Mouse (Mus musculus) c-Kit-negative CD71-positive TER-119-positive erythroid progenitor cells, embryonic 14.5 days (primary cell): ENCODE data around the gene Zmynd12.

Experiments
- DNase-seq: peaks from one replicate; pipeline ENCODE4 v3.0.0-alpha.2; 2013; ENCODE audit warnings: low read depth, low spot score

The Zmynd12 gene

DNA sequence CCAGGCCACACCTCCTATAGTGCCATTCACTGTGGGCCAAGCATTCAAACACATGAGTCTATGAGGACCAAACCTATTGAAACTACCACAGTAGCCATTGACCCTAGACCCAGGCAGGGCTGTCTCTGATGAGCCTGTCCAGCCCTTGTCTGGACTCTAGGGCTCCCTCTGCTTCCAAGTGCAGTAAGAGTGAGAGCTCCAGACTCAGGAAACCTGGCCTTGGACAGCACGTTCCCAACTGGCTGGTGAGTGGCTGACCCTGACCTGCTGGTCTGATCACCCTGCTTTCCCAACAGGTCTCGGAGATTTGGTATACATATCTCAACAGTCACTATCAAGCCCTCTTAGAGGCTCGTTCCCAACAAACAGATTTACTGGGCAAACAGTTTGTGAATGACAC lies 25.2 kb downstream of the Zmynd12 start:
- no peak for DNase-seq

DNA sequence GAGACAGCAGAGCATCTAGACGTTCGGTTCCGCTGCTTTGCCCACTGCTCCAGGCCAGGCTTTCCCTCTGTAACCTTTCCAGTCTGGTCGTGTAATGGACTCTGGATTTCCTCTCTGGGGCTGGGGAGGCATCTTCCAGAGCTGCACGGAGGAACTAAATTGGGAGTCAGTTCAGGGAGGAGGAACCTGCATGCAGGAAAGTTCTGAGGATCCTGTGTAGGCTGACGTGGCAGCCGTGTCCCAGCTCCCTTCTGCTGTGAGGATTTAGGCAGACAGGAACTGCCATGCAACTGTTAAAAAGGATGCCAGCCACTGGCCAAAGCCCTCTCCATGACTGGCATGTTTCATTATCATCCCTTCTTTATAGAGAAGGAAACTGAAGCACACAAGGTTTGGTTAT lies 27.8 kb downstream of the Zmynd12 start:
- DNase-seq: no peak

- DNase-seq: no peak
These were observed 30.5 kb downstream of the Zmynd12 start for GRCm38 (mm10) chr4:119453128-119453527.

DNA sequence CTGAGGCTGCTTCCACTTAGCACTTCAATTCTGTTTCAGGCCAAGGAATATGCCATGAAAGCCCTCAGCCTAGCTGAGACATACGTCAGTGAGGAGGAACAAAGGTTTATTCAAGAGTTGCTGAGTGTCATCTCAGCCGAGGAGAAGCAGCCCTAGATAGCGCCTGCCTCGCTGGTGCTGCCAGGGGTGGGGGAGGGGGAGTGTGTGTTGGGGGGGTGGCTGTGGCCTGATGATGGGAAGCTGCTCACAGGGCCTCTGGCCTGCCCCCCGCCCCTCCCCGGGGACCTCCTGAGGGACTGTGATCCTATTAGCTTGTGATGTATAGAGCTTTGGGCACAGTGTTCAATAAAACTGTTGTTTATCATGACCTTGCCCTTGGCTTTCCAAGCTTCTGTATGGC lies 30.9 kb downstream of the Zmynd12 start:
- no peak for DNase-seq

- no peak for DNase-seq
These were observed 37.7 kb downstream of the Zmynd12 start for GRCm38 (mm10) chr4:119460296-119460695.

DNA sequence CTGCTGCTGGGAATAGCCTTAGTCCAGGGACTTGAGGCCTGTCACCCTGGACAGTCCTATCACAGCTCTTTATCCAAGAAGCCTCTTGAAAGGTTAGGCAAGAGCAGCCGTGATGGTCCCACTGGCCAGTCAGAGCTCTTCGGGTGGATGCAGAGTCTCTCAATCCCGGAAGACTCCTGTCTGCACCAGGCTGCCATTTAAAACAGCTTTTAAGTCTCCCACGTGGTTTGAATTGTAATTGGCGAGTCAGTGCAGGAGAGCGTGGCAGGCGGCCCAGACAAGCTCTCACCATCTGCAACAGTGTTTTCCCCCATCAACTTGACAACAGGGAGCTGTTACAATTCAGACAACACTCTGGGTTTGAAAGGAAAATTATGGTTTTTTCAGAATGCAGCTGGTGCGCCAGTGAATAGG lies 38.1 kb downstream of the Zmynd12 start:
- no peak for DNase-seq

- no peak for DNase-seq
These were observed 39.8 kb downstream of the Zmynd12 start for GRCm38 (mm10) chr4:119462457-119462856.

DNA sequence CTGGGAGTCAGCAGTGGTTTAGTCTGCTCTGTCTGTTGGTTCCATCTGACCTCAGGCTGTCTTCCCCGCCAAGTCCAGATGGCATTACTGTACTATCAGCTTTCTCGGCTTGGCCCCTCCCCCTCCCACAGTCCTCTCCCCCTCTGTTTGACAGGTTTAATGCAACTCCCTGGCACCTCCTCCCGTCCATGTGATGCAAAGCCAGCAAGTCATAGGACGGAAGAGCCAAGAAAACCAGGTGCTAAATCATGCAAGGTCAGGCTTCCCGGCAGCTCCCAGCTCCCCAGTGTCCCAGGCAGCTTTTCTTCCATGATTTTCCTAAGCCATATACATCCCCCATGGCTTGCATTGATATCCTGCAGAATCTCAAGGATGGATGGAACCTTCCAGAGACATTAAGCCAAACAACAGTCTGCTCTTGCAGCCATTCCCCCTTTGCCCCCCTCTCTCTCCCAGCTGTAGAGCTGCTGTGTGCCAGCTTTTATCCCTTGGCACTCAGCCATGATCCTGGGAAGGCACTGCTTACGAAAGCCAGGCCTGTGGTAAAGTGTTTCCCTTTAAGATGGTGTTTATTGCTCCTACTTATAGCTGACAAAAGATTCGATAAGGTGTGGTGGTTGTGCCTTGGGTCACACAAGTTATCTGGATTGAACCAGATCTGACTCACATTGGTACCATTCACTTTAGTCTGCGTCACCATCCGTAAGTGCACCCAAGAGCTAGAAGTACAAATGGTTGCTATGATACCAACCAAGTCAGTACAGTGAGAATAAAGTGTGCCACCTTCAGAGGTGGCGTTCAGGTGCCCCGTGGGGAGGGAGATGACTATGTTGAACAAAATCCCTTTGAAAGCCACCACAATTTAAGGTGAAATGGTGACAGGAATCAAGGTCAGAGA lies 40.5 kb downstream of the Zmynd12 start:
- DNase-seq: no peak

DNA sequence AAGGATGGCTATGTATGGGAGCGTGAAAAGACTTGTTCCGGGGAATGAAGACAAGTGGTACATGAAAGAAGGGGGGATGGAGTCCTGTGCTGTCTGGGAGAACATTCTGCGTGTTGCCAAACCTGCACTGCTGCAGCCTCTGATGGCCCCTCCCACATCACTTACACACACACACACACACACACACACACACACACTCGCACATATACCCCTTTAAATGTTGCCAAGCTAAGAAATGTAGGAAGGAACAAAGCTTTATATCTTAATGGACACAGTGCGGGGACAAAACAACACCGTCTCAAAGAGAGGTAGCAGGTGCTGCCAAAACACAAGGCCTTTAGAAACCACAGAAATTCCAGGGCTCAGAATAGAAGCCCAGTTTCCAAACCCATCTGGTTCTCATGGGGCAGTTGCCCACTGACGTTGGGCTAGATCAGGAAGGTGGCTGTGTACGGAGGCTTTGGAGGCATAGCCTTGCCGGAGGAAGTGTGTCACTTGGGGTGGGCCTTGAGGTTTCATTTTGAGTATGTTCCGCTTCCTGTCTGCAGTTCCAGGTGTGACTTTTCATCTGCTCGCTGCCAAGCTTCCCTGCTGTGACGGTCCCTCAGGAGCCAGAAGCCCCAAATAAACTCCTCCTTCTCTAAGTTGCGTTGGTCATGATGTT lies 41.3 kb downstream of the Zmynd12 start:
- DNase-seq: no peak

DNA sequence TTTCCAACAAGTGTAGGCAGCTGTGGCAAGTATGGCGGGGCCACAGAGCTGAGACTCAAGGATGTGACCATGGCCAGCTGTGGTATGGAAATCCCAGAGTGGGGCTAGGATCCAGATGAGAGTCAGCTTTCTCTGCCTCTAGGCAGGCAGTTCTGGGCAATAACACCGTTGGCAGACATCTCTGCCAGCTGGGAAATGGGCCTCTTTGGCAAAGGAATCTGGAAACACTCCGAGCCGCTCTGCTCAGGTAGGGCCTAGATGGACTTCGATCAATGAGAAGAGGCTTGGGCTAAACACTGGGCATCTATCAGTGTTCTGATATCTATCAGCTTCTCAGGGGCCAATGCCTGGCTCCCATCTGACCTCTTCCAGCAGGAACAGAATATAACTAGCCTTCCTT lies 43.2 kb downstream of the Zmynd12 start:
- no peak for DNase-seq

DNA sequence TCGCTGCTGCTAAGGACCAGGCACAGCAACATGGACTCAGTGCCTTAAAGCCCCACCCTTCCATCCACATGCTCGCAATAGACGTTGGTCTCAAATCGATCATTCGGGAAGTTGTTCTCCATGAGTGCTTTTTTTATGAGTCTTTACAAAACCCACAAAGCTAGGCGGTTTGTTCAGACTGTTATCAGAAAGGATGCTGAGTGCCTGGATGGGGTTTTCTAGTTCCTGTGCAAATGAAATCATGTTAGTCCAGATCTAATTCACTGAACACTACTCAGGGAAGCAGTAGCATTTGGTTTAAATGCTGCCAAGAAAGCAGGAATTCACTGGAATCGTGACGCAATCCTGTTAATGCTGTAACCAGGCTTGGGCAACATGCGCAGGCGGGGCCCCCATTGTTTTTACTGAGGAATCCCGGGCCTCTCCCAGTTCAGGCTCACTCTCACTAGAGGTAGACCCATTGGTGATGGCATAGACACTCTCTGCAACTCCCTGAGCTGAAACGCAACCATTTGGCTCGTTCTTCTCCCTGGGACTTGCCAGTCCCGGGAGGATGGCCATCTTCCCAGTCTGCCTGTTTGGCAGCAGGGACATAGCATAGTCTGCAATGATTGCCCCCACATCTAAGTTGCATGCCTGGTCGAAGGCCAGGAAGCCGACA lies 45.2 kb downstream of the Zmynd12 start:
- no peak for DNase-seq

- no peak for DNase-seq
These were observed 49.9 kb downstream of the Zmynd12 start for GRCm38 (mm10) chr4:119472545-119472944.

GRCm38 (mm10) chr4:119473150-119473549 lies 50.5 kb downstream of the Zmynd12 start:
- DNase-seq: no peak

- DNase-seq: no peak
These were observed 60.4 kb downstream of the Zmynd12 start for GRCm38 (mm10) chr4:119483051-119483450.

DNA sequence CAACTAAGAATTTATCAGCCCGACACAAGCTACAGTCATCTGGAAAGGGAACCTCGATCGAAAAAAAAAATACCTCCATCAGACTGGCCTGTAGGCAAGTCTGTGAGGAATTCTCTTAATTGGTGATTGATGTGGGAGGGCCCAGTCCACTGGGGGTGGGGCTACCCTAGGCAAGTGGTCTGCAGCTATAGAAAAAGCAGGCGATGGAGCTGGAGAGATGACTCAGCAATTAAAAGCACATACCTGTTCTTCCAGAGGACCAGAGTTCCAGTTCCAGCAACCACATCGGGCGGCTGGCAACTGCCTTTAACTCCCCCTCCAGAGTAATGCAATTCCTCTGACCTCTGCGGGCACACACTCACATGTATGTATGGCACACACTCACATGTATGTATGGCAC lies 62.3 kb downstream of the Zmynd12 start:
- DNase-seq: no peak

- DNase-seq: no peak
These were observed 67.1 kb downstream of the Zmynd12 start for GRCm38 (mm10) chr4:119489666-119490065.

- DNase-seq: peak; percentile 15
These were observed 68.2 kb downstream of the Zmynd12 start for GRCm38 (mm10) chr4:119490806-119491205.

GRCm38 (mm10) chr4:119492291-119492932 lies 69.8 kb downstream of the Zmynd12 start, which contains the start of gene Rimkla:
Gene Rimkla, minus strand, starts transcription at chr4:119492628.
- no peak for DNase-seq

- no peak for DNase-seq
These were observed 70.3 kb downstream of the Zmynd12 start for GRCm38 (mm10) chr4:119492933-119493327.

DNA sequence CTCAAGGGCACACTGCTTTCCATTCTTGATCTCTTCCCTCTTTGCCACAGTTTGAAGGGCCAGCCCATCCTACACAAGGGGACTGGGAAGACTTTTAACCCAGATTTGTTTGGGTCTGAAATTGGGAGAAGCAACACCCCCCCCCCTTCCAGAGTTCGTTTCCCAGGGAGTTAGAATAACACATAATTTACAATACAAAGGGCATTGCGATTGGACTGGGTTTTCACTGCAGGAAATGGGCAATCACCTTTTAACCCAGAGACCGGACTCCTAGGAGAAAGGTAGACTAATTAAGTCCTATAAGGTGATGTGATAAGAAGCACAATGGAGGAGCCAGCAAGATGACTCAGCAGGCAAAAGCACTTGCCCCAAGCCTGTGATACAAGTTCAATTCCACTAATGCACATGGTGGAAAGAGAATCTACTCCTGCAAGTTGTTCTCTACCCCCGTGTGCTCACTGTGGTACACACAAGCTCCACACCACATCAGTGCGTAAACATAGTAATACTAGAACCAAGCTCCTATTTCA lies 75.8 kb downstream of the Zmynd12 start:
- DNase-seq: no peak

GRCm38 (mm10) chr4:119511591-119511990 lies 89.0 kb downstream of the Zmynd12 start:
- DNase-seq: no peak

GRCm38 (mm10) chr4:119512731-119513141 lies 90.1 kb downstream of the Zmynd12 start:
- DNase-seq: no peak
